In genomic region chr14:17695526-17695925, GRCm38 (mm10) we compare ENCODE assay signal across 21 mouse cellular contexts.
"Had no signal": no experiment of that assay in that cellular context is flagged by ENCODE, and none has a peak within 500 bp of the region (broad histone marks: within the 10 kb centered on the region; RNA-seq: fewer than 3 reads in every experiment).

No protein-coding gene starts in this region.

- H3K36me3 ChIP-seq: limb, embryonic 12.5 days; limb, embryonic 15.5 days; lung, embryonic 15.5 days; midbrain, embryonic 10.5 days; midbrain, embryonic 13.5 days; neural tube, embryonic 13.5 days had no signal

- H3K27me3 ChIP-seq: limb, embryonic 12.5 days; limb, embryonic 15.5 days; lung, embryonic 15.5 days; megakaryocyte, embryonic 14.5 days; midbrain, embryonic 13.5 days; neural tube, embryonic 13.5 days had no signal

- H3K27ac ChIP-seq: left cerebral cortex, adult 2 months; limb, embryonic 12.5 days; limb, embryonic 15.5 days; liver, embryonic 14.5 days; lung, embryonic 15.5 days; midbrain, embryonic 10.5 days; midbrain, embryonic 13.5 days; neural tube, embryonic 13.5 days had no signal

- H3K4me1 ChIP-seq: limb, embryonic 12.5 days; limb, embryonic 15.5 days; lung, embryonic 15.5 days; megakaryocyte, embryonic 14.5 days; midbrain, embryonic 10.5 days; midbrain, embryonic 13.5 days; neural tube, embryonic 13.5 days had no signal

- H3K9ac ChIP-seq: limb, embryonic 12.5 days; limb, embryonic 15.5 days; liver, embryonic 14.5 days; lung, embryonic 15.5 days; midbrain, embryonic 13.5 days; neural tube, embryonic 13.5 days had no signal

- ATAC-seq: midbrain, embryonic 13.5 days; midbrain, embryonic 16.5 days had no signal

- DNase-seq: kidney, postnatal 14 days; layer of hippocampus, postnatal 36 days; left cerebral cortex, postnatal 4 days; lung, adult 18-20 months; lung, postnatal 10 days; lung, postnatal 36 days; retina, postnatal 1 day; right cerebral cortex, postnatal 25 days; thymus, adult 18-20 months; thymus, postnatal 36 days had no signal

- H3K4me3 ChIP-seq: left cerebral cortex, adult 2 months; limb, embryonic 12.5 days; limb, embryonic 15.5 days; lung, embryonic 15.5 days; megakaryocyte, embryonic 14.5 days; midbrain, embryonic 10.5 days; midbrain, embryonic 13.5 days; myocyte; neural tube, embryonic 13.5 days had no signal

- H3K4me2 ChIP-seq: limb, embryonic 12.5 days; limb, embryonic 15.5 days; lung, embryonic 15.5 days; midbrain, embryonic 13.5 days; neural tube, embryonic 13.5 days had no signal

- H3K9me3 ChIP-seq: limb, embryonic 12.5 days; limb, embryonic 15.5 days; lung, embryonic 15.5 days; midbrain, embryonic 10.5 days; midbrain, embryonic 13.5 days; neural tube, embryonic 13.5 days had no signal
